Mouse (Mus musculus) bone marrow, adult 2 months (tissue): ENCODE measurements around the gene Aftph.

Experiments used
- CTCF ChIP-seq: fragments of 200-500 bp; IDR thresholded peaks from 2 replicates; pipeline ENCODE4 v1.5.1; 2011; ENCODE audit warnings: low read length, control low read depth; ENCODE audit not compliant: control insufficient read depth, insufficient read depth
- POLR2A ChIP-seq: fragments of 200-500 bp; IDR thresholded peaks from 2 replicates; pipeline ENCODE4 v1.6.1; 2011; ENCODE audit warnings: low read depth, mild to moderate bottlenecking, control low read depth, low read length, borderline replicate concordance; ENCODE audit not compliant: control insufficient read depth

GRCm38 (mm10) chr11:20786191-20786590 is 44.8 kb upstream of the Aftph start:
- TF ChIP-seq POLR2A: no peak
- no peak for TF ChIP-seq CTCF
